Mouse (Mus musculus) left cerebral cortex, postnatal 10 days (tissue): Measurements from ENCODE around the gene Ski. TPM values are rescaled to one million over a fixed set of nuclear protein-coding genes. Genes with fewer than 3 reads are reported as not detected.

ENCODE experiments used
- total RNA-seq, 2 experiments: library from RNA; stranded (reverse); gene quantifications; 2 replicates each; pipeline ENCODE4 v1.2.3; 2021

The Ski gene
- total RNA-seq, 2 experiments from 2014 or later: 108 to 111 TPM

Other genes starting within 250 kb of the Ski start
- 10 to 100 TPM; 33.3 to 41.2 TPM for gene Plch2, start 165.8 kb downstream of the Ski start, total RNA-seq
- gene Pex10, start 155.6 kb downstream of the Ski start, total RNA-seq: 10 to 100 TPM; 18.0 to 19.3 TPM
- gene Rer1, start 136.2 kb downstream of the Ski start, total RNA-seq: 10 to 100 TPM; 68.8 to 71.0 TPM
- gene Morn1, start 136.0 kb downstream of the Ski start, total RNA-seq: 10 to 100 TPM; 16.0 to 16.3 TPM
- 10 to 100 TPM; 25.4 to 26.2 TPM for gene Faap20, start 27.2 kb upstream of the Ski start, total RNA-seq
- gene Prkcz, start 138.8 kb upstream of the Ski start, total RNA-seq: 100 to 1,000 TPM; 174 to 187 TPM
- 10 to 100 TPM; 33.0 to 34.9 TPM for gene Gabrd, start 175.5 kb upstream of the Ski start, total RNA-seq
- gene Cfap74, start 186.6 kb upstream of the Ski start, total RNA-seq: 10 to 100 TPM; 10.1 to 10.6 TPM
- 1 to 10 TPM in 1 of 2 experiments, not detected in 1; 2.4 TPM for gene Tmem52, start 246.5 kb upstream of the Ski start, total RNA-seq